Mouse (Mus musculus): Measurements from ENCODE around the gene Bscl2. TPM values are rescaled to one million over a fixed set of nuclear protein-coding genes. Genes with fewer than 3 reads are reported as not detected.

Bscl2 gene
- polyA plus RNA-seq, 1 experiment from 2014 or later = 33.8 TPM

- no peak for ATAC-seq (ENCODE audit: low read depth)
- no peaks in the 10 kb centered on the region for H3K9me3 ChIP-seq (replicated peaks)
- H3K9ac ChIP-seq = no peak overlapping the region
- WGBS (ENCODE audit: insufficient replicate concordance) = 87% methylated on average over 11 of the region's 11 CpGs
- no peak for DNase-seq
- peaks cover 33% of the 10 kb centered on the region for H3K4me1 ChIP-seq (replicated peaks)
- no peak overlapping the region for H3K27ac ChIP-seq
- H3K36me3 ChIP-seq = peaks cover 58% of the 10 kb centered on the region
- H3K4me3 ChIP-seq (replicated peaks) = no peak overlapping the region
- H3K4me2 ChIP-seq = no peak overlapping the region
- H3K27me3 ChIP-seq = no peaks in the 10 kb centered on the region
Observed at GRCm38 (mm10) chr19:8815812-8816211, 21.5 kb upstream of the Bscl2 start.

- Histone ChIP-seq H3K4me1 (replicated peaks) (peaks cover 37% of the 10 kb centered on the region), H3K9ac (peak overlapping the region; percentile 99), H3K36me3 (peaks cover 48% of the 10 kb centered on the region), H3K4me2 (peak overlapping the region; percentile 52), H3K27me3 (no peaks in the 10 kb centered on the region), H3K4me3 (replicated peaks) (peak overlapping the region; percentile 98), H3K9me3 (replicated peaks) (no peaks in the 10 kb centered on the region), H3K27ac (0 out of 2 replicates have a peak overlapping the region, but pooled peaks have one; percentile 58)
- ATAC-seq (ENCODE audit: low read depth) (no peak), DNase-seq (no peak)
- WGBS (ENCODE audit: insufficient replicate concordance) = 74% methylated on average over 3 of the region's 3 CpGs
Observed at GRCm38 (mm10) chr19:8817001-8817400, 20.3 kb upstream of the Bscl2 start.

- Histone ChIP-seq H3K4me1 (replicated peaks) (peaks cover 50% of the 10 kb centered on the region), H3K27ac (peak overlapping the region; percentile 99), H3K36me3 (peaks cover 42% of the 10 kb centered on the region), H3K27me3 (no peaks in the 10 kb centered on the region), H3K9ac (peak overlapping the region; percentile 99), H3K4me2 (peak overlapping the region; percentile 91), H3K4me3 (replicated peaks) (peak overlapping the region; percentile 98), H3K9me3 (replicated peaks) (no peaks in the 10 kb centered on the region)
- 16% methylated on average over 14 of the region's 14 CpGs for WGBS (ENCODE audit: insufficient replicate concordance)
- DNase-seq (no peak), ATAC-seq (ENCODE audit: low read depth) (no peak)
Observed at GRCm38 (mm10) chr19:8818301-8818798, 18.9 kb upstream of the Bscl2 start.

- Histone ChIP-seq H3K27me3 (no peaks in the 10 kb centered on the region), H3K4me3 (replicated peaks) (peak within 1 kb of the TSS; percentile 98), H3K9me3 (replicated peaks) (no peaks in the 10 kb centered on the region), H3K4me1 (replicated peaks) (peaks cover 53% of the 10 kb centered on the region), H3K9ac (peak within 1 kb of the TSS; percentile 99), H3K27ac (peak within 1 kb of the TSS; percentile 99), H3K4me2 (peak within 1 kb of the TSS; percentile 91), H3K36me3 (peaks cover 42% of the 10 kb centered on the region)
- under 1% methylated on average over 33 of the region's 33 CpGs for WGBS (ENCODE audit: insufficient replicate concordance)
- DNase-seq = peak; percentile 95
- ATAC-seq (ENCODE audit: low read depth) = peak; percentile 79
Observed at GRCm38 (mm10) chr19:8818801-8819595, 18.3 kb upstream of the Bscl2 start, which contains the start of gene Ttc9c. Ttc9c (minus strand) TSS chr19:8819333.

- peak within 1 kb of the TSS; percentile 99 for H3K9ac ChIP-seq
- H3K36me3 ChIP-seq = peaks cover 44% of the 10 kb centered on the region
- peak within 1 kb of the TSS; percentile 91 for H3K4me2 ChIP-seq
- H3K27ac ChIP-seq = peak within 1 kb of the TSS; percentile 99
- no peaks in the 10 kb centered on the region for H3K27me3 ChIP-seq
- peak within 1 kb of the TSS; percentile 98 for H3K4me3 ChIP-seq (replicated peaks)
- H3K9me3 ChIP-seq (replicated peaks) = no peaks in the 10 kb centered on the region
- DNase-seq (peak; percentile 96), ATAC-seq (ENCODE audit: low read depth) (peak; percentile 91)
- WGBS (ENCODE audit: insufficient replicate concordance) = 0% methylated on average over 82 of the region's 83 CpGs
- H3K4me1 ChIP-seq (replicated peaks) = peaks cover 48% of the 10 kb centered on the region
Observed at GRCm38 (mm10) chr19:8819596-8820423, 17.5 kb upstream of the Bscl2 start, which contains the start of gene Hnrnpul2. Hnrnpul2 (plus strand) TSS chr19:8820010.

- peak overlapping the region; percentile 91 for H3K4me2 ChIP-seq
- under 1% methylated on average over 47 of the region's 48 CpGs for WGBS (ENCODE audit: insufficient replicate concordance)
- no peaks in the 10 kb centered on the region for H3K9me3 ChIP-seq (replicated peaks)
- DNase-seq (peak; percentile 57), ATAC-seq (ENCODE audit: low read depth) (peak; percentile 62)
- H3K9ac ChIP-seq = peak overlapping the region; percentile 99
- H3K4me3 ChIP-seq (replicated peaks) = peak overlapping the region; percentile 98
- peak overlapping the region; percentile 99 for H3K27ac ChIP-seq
- peaks cover 48% of the 10 kb centered on the region for H3K4me1 ChIP-seq (replicated peaks)
- H3K36me3 ChIP-seq = peaks cover 45% of the 10 kb centered on the region
- no peaks in the 10 kb centered on the region for H3K27me3 ChIP-seq
Observed at GRCm38 (mm10) chr19:8820424-8820956, 16.8 kb upstream of the Bscl2 start.

- no peak for DNase-seq
- peak overlapping the region; percentile 91 for H3K4me2 ChIP-seq
- peaks cover 45% of the 10 kb centered on the region for H3K36me3 ChIP-seq
- H3K4me1 ChIP-seq (replicated peaks) = peaks cover 42% of the 10 kb centered on the region
- no peaks in the 10 kb centered on the region for H3K9me3 ChIP-seq (replicated peaks)
- under 1% methylated on average over 7 of the region's 7 CpGs for WGBS (ENCODE audit: insufficient replicate concordance)
- peak overlapping the region; percentile 98 for H3K4me3 ChIP-seq (replicated peaks)
- peak overlapping the region; percentile 99 for H3K9ac ChIP-seq
- no peak for ATAC-seq (ENCODE audit: low read depth)
- peak overlapping the region; percentile 99 for H3K27ac ChIP-seq
- H3K27me3 ChIP-seq = no peaks in the 10 kb centered on the region
Observed at GRCm38 (mm10) chr19:8821146-8821545, 16.1 kb upstream of the Bscl2 start.

- Histone ChIP-seq H3K36me3 (peaks cover 51% of the 10 kb centered on the region), H3K4me1 (replicated peaks) (peaks cover 26% of the 10 kb centered on the region), H3K27me3 (no peaks in the 10 kb centered on the region), H3K9ac (peak overlapping the region; percentile 99), H3K27ac (no peak overlapping the region), H3K4me2 (peak overlapping the region; percentile 91), H3K4me3 (replicated peaks) (peak overlapping the region; percentile 98), H3K9me3 (replicated peaks) (no peaks in the 10 kb centered on the region)
- DNase-seq = no peak
- ATAC-seq (ENCODE audit: low read depth) = no peak
- 82% methylated on average over 8 of the region's 8 CpGs for WGBS (ENCODE audit: insufficient replicate concordance)
Observed at GRCm38 (mm10) chr19:8822696-8823095, 14.6 kb upstream of the Bscl2 start.

GRCm38 (mm10) chr19:8829660-8830059, 7.6 kb upstream of the Bscl2 start, which contains the start of gene AC129217.1:
AC129217.1 (plus strand) TSS chr19:8829773.
- DNase-seq (no peak), ATAC-seq (ENCODE audit: low read depth) (no peak)
- H3K27ac ChIP-seq = peak within 1 kb of the TSS; percentile 2; the same call in 1 of the 2 replicates
- WGBS (ENCODE audit: insufficient replicate concordance) = 61% methylated on average over 8 of the region's 8 CpGs
- H3K9me3 ChIP-seq (replicated peaks) = no peaks in the 10 kb centered on the region
- H3K4me3 ChIP-seq (replicated peaks) = no peak within 1 kb of the TSS
- no peaks in the 10 kb centered on the region for H3K4me1 ChIP-seq (replicated peaks)
- H3K4me2 ChIP-seq = no peak within 1 kb of the TSS
- no peaks in the 10 kb centered on the region for H3K27me3 ChIP-seq
- H3K9ac ChIP-seq = no peak within 1 kb of the TSS
- H3K36me3 ChIP-seq = peaks cover 99% of the 10 kb centered on the region

GRCm38 (mm10) chr19:8830664-8831063, 6.6 kb upstream of the Bscl2 start:
- ATAC-seq (ENCODE audit: low read depth) = no peak
- Histone ChIP-seq H3K27me3 (no peaks in the 10 kb centered on the region), H3K4me2 (no peak overlapping the region), H3K36me3 (peaks cover 100% of the 10 kb centered on the region), H3K9me3 (replicated peaks) (no peaks in the 10 kb centered on the region), H3K4me1 (replicated peaks) (no peaks in the 10 kb centered on the region), H3K27ac (no peak overlapping the region), H3K9ac (no peak overlapping the region), H3K4me3 (replicated peaks) (no peak overlapping the region)
- WGBS (ENCODE audit: insufficient replicate concordance) = 94% methylated on average over 8 of the region's 8 CpGs
- DNase-seq = no peak

- H3K4me3 ChIP-seq (replicated peaks) = no peak overlapping the region
- no peak overlapping the region for H3K9ac ChIP-seq
- H3K27ac ChIP-seq = no peak overlapping the region
- H3K27me3 ChIP-seq = no peaks in the 10 kb centered on the region
- peaks cover 99% of the 10 kb centered on the region for H3K36me3 ChIP-seq
- 88% methylated on average over 11 of the region's 11 CpGs for WGBS (ENCODE audit: insufficient replicate concordance)
- H3K4me1 ChIP-seq (replicated peaks) = no peaks in the 10 kb centered on the region
- no peak overlapping the region for H3K4me2 ChIP-seq
- DNase-seq (no peak), ATAC-seq (ENCODE audit: low read depth) (no peak)
- H3K9me3 ChIP-seq (replicated peaks) = no peaks in the 10 kb centered on the region
Observed at GRCm38 (mm10) chr19:8831262-8831661, 6.0 kb upstream of the Bscl2 start.

Data from liver, embryonic 13.5 days (tissue).